Mouse (Mus musculus): ENCODE data around the gene Pced1b.

- TF ChIP-seq MYC (IDR thresholded peaks at IDR 0.05; ENCODE audit: low read depth, low read length) (peak; percentile 23; the same call in 1 of the 2 replicates), RAD21 (IDR thresholded peaks at IDR 0.05; ENCODE audit: low read depth, low read length) (no peak), CTCF (IDR thresholded peaks at IDR 0.05 in 2 of 3, conservative IDR thresholded peaks at IDR 0.05 in 1 of 3; ENCODE audit: control insufficient read depth in 1 of 3, insufficient read depth in 1 of 3, low read depth in 2 of 3, low read length in 3 of 3, poor library complexity in 1 of 3, severe bottlenecking in 1 of 3) (no peak)
Observed at GRCm38 (mm10) chr15:97350528-97350927, 103.6 kb downstream of the Pced1b start.
